Mouse (Mus musculus): Measurements from ENCODE around the gene Specc1. TPM values are rescaled to one million over a fixed set of nuclear protein-coding genes. Genes with fewer than 3 reads are reported as not detected.
A peak's percentile ranks its signal among the peaks of the same experiment; 100 is the strongest.

Gene Specc1
- total RNA-seq, 2 experiments from 2014 or later = 5.5 to 9.5 TPM

- intact Hi-C loops (cut with DNase I) = no loop called here
- no peak for DNase-seq
Observed at GRCm38 (mm10) chr11:62079100-62079857, 122.7 kb downstream of the Specc1 start.

GRCm38 (mm10) chr11:62080476-62080875 is 123.9 kb downstream of the Specc1 start:
- DNase-seq = no peak
- intact Hi-C loops (cut with DNase I) = no loop called here

GRCm38 (mm10) chr11:62086648-62087047 is 130.1 kb downstream of the Specc1 start:
- no peak for DNase-seq
- intact Hi-C loops (cut with DNase I) = no loop called here

- DNase-seq = no peak
- intact Hi-C loops (cut with DNase I) = no loop called here
Observed at GRCm38 (mm10) chr11:62087051-62087450, 130.5 kb downstream of the Specc1 start.

GRCm38 (mm10) chr11:62088651-62089050 is 132.1 kb downstream of the Specc1 start:
- intact Hi-C loops (cut with DNase I) = no loop called here
- DNase-seq = no peak

- intact Hi-C loops (cut with DNase I) = no loop called here
- DNase-seq = no peak
Observed at GRCm38 (mm10) chr11:62090321-62090720, 133.8 kb downstream of the Specc1 start.

GRCm38 (mm10) chr11:62103380-62103911 is 146.9 kb downstream of the Specc1 start:
- intact Hi-C loops (cut with DNase I) = no loop called here
- DNase-seq = no peak

- intact Hi-C loops (cut with DNase I) = no loop called here
- no peak for DNase-seq
Observed at GRCm38 (mm10) chr11:62106401-62106871, 149.9 kb downstream of the Specc1 start.

GRCm38 (mm10) chr11:62107272-62107836 is 150.8 kb downstream of the Specc1 start:
- DNase-seq = no peak
- intact Hi-C loops (cut with DNase I) = no loop called here

GRCm38 (mm10) chr11:62118561-62118960 is 162.0 kb downstream of the Specc1 start:
- intact Hi-C loops (cut with DNase I) = no loop called here
- DNase-seq = no peak

GRCm38 (mm10) chr11:62119871-62120270 is 163.3 kb downstream of the Specc1 start:
- no peak for DNase-seq
- intact Hi-C loops (cut with DNase I) = no loop called here

- intact Hi-C loops (cut with DNase I) = no loop called here
- DNase-seq = no peak
Observed at GRCm38 (mm10) chr11:62121365-62121764, 164.8 kb downstream of the Specc1 start.

- intact Hi-C loops (cut with DNase I) = loop anchor here (1.0 to 5.0 kb wide), 3 partner anchors 80 to 175 kb away; no protein-coding TSS in a partner anchor
- DNase-seq = peak; percentile 86 to 92
Observed at GRCm38 (mm10) chr11:62127692-62128091, 171.1 kb downstream of the Specc1 start.

GRCm38 (mm10) chr11:62128197-62128596 is 171.6 kb downstream of the Specc1 start:
- intact Hi-C loops (cut with DNase I) = loop anchor here (5.0 kb wide), 1 partner anchor 176 kb away; no protein-coding TSS in a partner anchor

GRCm38 (mm10) chr11:62130191-62130590 is 173.6 kb downstream of the Specc1 start:
- no peak for DNase-seq
- intact Hi-C loops (cut with DNase I) = no loop called here

More at GRCm38 (mm10) chr11:62128197-62128596, 171.6 kb downstream of the Specc1 start:
- DNase-seq = no peak

- intact Hi-C loops (cut with DNase I) = no loop called here
Observed at GRCm38 (mm10) chr11:62130685-62131295, 174.2 kb downstream of the Specc1 start.

GRCm38 (mm10) chr11:62131601-62132000 is 175.0 kb downstream of the Specc1 start:
- no peak for DNase-seq
- intact Hi-C loops (cut with DNase I) = no loop called here

More at GRCm38 (mm10) chr11:62130685-62131295, 174.2 kb downstream of the Specc1 start:
- DNase-seq = no peak

GRCm38 (mm10) chr11:62134191-62134590 is 177.6 kb downstream of the Specc1 start:
- DNase-seq = no peak
- intact Hi-C loops (cut with DNase I) = no loop called here

- intact Hi-C loops (cut with DNase I) = no loop called here
- DNase-seq = peak in 1 of 2 experiments; percentile 22
Observed at GRCm38 (mm10) chr11:62145216-62146110, 188.9 kb downstream of the Specc1 start.

- DNase-seq = no peak
- intact Hi-C loops (cut with DNase I) = no loop called here
Observed at GRCm38 (mm10) chr11:62146661-62147060, 190.1 kb downstream of the Specc1 start.

All from heart, postnatal 36 days (tissue).